Mouse (Mus musculus) kidney, embryonic 16.5 days (tissue): Measurements from ENCODE around the gene Serac1. TPM values are rescaled to one million over a fixed set of nuclear protein-coding genes. Genes with fewer than 3 reads are reported as not detected.

Experiments
- polyA plus RNA-seq: library from polyadenylated mRNA; unstranded; fragments of >200 nt; fragmentation: Nextera tagmentation; extraction: Ambion mirVana; gene quantifications from 2 replicates; pipeline ENCODE4 v1.2.1, GENCODE M21; 2015

Serac1 gene
- polyA plus RNA-seq, 1 experiment from 2014 or later = 5.1 TPM

Other genes starting within 250 kb of the Serac1 start
- 31.9 and 34.0 TPM in 2 replicates for gene Snx9, start 238.4 kb downstream of the Serac1 start, polyA plus RNA-seq
- 4.0 and 4.3 TPM in 2 replicates for gene Synj2, start 138.5 kb downstream of the Serac1 start, polyA plus RNA-seq
- 153 and 156 TPM in 2 replicates for gene Gtf2h5, start within 50 bp of the Serac1 start, polyA plus RNA-seq
- 81.3 and 94.6 TPM in 2 replicates for gene Tulp4, start 26.7 kb upstream of the Serac1 start, polyA plus RNA-seq
- 13.3 and 13.8 TPM in 2 replicates for gene Tmem181a, start 177.1 kb upstream of the Serac1 start, polyA plus RNA-seq
- gene Dynlt1a, start 237.8 kb upstream of the Serac1 start, polyA plus RNA-seq = 15.1 and 16.1 TPM in 2 replicates